Mouse (Mus musculus) right cerebral cortex, adult 18-20 months (tissue): ENCODE results near the gene B9d1.

ENCODE experiments used
- DNase-seq: peaks from one replicate; pipeline ENCODE4 v3.0.0; 2022; ENCODE audit warnings: mixed read lengths

B9d1 gene

DNA sequence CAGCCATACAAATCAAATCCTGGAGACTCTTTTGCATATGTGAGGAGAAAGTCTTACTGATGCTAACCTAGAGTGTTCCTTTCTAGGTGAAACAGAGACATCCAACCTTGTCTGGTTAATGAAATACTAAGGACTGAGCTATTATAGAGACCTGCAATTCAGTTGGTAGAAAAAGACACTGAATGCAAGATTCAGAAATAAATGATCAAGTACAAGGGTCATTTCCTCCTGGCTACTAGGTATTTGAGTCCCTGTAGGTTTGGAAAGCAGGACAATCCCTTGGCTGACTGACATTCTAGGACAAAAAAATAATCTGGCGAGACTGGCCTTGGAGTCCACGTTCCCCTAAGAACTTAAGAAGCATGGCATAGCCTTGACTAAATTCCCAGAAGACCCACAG, 40.6 kb downstream of the B9d1 start:
- DNase-seq, result no peak

DNA sequence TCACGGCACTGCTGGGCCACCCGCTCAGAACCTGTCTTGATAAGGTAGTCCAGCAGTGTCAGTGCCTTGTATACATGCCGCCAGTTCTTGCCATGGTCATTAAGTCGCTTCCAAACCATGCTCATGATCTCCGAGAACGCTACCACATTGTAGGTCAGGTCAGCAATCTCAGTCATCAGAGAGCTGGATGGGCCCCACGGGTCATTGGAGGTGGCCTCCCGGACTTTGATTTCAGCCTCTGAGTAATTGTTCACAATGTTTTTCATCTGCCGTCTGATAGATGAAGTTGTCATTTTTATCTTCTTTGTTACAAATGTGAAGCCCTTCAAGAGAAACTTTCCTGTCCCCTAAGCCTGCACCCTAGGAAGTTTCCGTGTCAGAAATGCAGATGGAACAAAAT, 41.5 kb downstream of the B9d1 start:
- no peak for DNase-seq

DNA sequence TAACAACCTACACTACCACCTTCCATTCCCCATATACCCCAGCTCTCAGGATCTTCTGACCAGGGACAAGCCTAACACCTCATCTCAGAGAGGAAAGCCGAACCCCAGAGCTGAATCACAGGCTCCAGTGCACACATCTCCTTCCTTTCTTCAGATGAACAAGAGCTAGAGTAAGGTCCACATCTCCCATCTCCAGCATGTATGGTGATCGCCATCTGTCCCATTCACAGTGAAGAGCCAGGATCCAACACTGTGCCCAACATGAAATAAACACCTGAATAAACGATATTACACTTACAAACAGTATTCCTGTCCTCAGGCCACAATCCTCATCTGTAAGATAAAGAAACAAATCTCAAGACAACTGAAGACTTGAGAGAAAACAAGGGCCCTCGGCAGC, 42.8 kb downstream of the B9d1 start:
- DNase-seq, result no peak

GRCm38 (mm10) chr11:61550631-61551030, 45.7 kb downstream of the B9d1 start:
- DNase-seq, result no peak

DNA sequence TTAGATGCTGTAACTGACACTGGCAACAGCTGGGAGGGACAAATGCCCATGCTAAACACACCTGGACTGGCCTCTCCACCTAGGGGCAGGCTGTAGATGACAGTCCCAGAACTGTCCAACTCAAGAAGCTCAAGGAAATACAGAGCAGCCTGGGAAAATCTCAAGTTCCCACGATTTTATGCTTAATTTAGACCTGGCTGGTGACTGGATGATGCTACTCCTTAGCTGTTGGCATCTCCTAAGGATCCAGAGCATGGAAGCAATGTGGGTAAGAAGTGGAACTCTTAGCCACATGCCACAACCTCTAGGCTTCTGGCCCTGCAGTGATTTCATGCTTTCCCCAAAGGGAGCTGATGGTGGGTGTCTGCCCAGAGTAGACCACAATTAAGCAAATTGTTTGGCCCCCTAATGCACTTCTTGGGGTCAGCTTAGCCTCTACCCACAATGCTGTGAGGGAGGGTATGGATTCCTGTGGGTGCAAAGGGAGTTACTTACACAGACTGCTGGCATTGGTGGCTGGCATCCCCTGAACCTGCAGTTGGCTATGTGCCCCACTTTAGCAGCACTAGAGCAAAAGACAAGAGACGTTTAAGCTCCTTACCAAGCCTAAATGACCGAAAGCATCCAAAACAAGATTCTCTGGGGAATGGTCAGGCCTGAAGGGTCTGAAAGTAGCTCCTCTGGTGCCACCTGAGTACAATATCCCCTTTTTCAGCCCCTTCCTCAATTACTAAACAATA, 48.2 kb downstream of the B9d1 start:
- no peak for DNase-seq

DNA sequence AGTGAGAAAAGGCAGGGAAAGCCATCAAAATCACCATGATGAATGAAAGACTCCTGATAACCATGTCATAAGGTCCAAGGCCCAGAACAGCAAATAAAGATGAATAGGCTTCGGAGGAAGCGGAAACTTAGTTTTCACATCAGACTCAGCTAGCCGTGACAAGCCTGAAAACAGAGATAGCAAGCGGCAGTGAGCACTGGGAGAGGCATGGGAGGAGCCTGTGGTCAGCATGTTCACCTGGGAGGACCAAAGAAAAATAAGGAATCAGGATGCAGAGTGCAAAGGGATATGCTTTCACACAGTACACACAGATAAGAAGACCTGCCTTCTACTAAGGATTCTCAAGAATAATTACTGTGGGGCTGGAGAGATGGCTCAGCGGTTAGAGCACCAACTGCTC, 54.6 kb downstream of the B9d1 start:
- no peak for DNase-seq

- no peak for DNase-seq
These were observed 57.5 kb downstream of the B9d1 start for GRCm38 (mm10) chr11:61562421-61562820.
